Mouse (Mus musculus): Measurements from ENCODE around the gene Lrriq1. TPM values are rescaled to one million over a fixed set of nuclear protein-coding genes. Genes with fewer than 3 reads are reported as not detected.

Lrriq1 gene
- polyA plus RNA-seq, 1 experiment from 2014 or later, result 1.1 TPM

DNA sequence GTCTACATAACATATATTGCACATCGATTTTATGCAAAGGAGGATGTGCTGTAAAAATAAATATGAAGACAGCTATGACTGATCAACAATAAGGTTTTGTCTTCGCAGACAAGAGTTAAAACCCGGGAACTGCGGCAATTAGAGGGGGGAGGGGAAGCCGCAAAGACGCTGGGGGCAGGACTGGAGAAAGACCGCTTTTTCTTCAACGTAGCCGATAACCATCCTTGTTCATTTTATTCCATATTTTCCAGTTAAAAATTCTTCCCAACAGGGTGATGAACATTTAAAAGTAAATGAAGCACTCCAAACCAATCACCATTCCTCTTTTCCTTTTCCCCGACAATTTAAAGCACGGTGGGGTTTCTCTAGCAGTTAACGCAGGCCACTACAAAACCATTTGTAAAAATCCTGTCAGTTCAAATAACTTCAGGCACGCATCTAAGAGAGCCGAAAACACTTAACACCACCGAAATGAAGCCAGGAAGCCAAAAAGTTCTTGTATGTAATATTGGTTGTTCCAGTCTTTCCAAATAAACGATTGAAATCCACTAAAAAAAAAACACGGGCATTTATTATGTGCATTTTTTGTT is 209.4 kb downstream of the Lrriq1 start:
- Histone ChIP-seq H3K36me3 (no peaks in the 10 kb centered on the region), H3K27ac (replicated peaks) (no peak overlapping the region), H3K27me3 (ENCODE audit: low read depth, poor library complexity, severe bottlenecking) (peaks cover 85% of the 10 kb centered on the region), H3K9me3 (replicated peaks) (no peaks in the 10 kb centered on the region), H3K4me3 (peak overlapping the region; percentile 36), H3K4me1 (peaks cover 34% of the 10 kb centered on the region)
- WGBS, result under 1% methylated on average over 17 of the region's 17 CpGs
- peak; percentile 29 for DNase-seq (ENCODE audit: low spot score)

DNA sequence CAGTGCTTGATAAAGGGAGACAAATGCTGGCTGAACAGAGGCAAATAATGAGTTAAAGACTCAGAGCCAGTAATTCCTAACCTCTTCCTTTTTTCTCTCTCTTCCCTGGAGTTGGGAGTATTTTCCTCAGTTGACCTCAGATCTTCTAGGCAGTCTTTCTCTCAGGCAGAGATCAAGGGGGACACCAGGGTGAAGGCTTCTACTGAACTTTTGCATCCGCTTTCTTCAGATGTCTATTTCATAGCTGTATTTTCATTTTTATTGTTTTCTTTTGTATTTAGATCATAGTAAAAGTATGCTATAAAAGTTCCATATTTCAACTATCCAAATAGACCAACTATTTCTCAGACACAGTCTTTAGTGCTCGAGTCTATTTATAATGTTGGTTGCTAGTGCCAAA is 233.6 kb downstream of the Lrriq1 start:
- 85% methylated on average over 2 of the region's 2 CpGs for WGBS
- DNase-seq (ENCODE audit: low spot score), result no peak
- H3K27me3 ChIP-seq (ENCODE audit: low read depth, poor library complexity, severe bottlenecking), result no peaks in the 10 kb centered on the region
- no peak overlapping the region for H3K4me3 ChIP-seq
- H3K27ac ChIP-seq (replicated peaks), result no peak overlapping the region
- no peaks in the 10 kb centered on the region for H3K4me1 ChIP-seq
- no peaks in the 10 kb centered on the region for H3K9me3 ChIP-seq (replicated peaks)
- no peaks in the 10 kb centered on the region for H3K36me3 ChIP-seq

DNA sequence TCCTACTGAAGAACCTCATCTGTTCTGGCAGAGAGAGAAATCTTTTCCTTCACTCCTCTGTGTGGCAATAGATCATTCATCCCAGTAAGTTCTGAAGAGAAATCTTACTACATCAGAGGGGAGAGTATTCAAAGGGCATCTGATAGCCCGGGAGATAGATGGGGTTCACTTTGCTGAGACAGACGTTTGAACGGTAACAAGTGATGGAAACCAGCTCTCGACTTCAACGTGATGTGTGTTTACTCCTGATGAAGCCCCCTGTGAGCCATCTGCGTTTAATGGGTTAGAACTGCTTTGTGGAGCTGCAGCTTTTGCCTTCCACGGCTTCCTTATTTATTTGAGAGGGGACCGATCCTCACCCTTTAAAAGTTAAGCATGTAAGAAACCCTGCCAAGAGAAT is 235.2 kb downstream of the Lrriq1 start:
- Histone ChIP-seq H3K4me1 (no peaks in the 10 kb centered on the region), H3K36me3 (no peaks in the 10 kb centered on the region), H3K9me3 (replicated peaks) (no peaks in the 10 kb centered on the region), H3K27me3 (ENCODE audit: low read depth, poor library complexity, severe bottlenecking) (no peaks in the 10 kb centered on the region), H3K27ac (replicated peaks) (no peak overlapping the region), H3K4me3 (no peak overlapping the region)
- no peak for DNase-seq (ENCODE audit: low spot score)
- WGBS, result 79% methylated on average over 8 of the region's 8 CpGs

DNA sequence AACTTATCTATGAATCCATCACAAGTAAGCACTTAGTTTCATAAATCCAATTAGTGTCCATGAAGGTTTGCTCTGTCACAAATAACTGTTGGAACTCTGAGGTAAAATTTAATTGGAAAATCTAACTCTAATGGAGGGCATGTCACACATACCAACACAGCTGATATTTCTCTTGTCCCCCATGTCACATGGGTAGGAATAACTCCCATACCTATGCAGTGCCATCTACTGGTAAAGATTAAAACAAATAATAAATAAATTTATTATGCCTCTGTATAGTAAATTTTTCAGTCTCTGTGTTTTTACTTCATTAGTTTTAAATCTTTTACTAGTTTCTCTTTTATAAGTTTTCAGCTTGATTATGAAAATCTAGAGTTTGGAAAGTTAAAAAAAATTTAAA is 236.5 kb downstream of the Lrriq1 start:
- Histone ChIP-seq H3K4me3 (no peak overlapping the region), H3K36me3 (no peaks in the 10 kb centered on the region), H3K9me3 (replicated peaks) (no peaks in the 10 kb centered on the region), H3K27me3 (ENCODE audit: low read depth, poor library complexity, severe bottlenecking) (no peaks in the 10 kb centered on the region), H3K4me1 (no peaks in the 10 kb centered on the region), H3K27ac (replicated peaks) (no peak overlapping the region)
- no peak for DNase-seq (ENCODE audit: low spot score)

Other genes with a start within 250 kb of the Lrriq1 start
- gene Alx1, start 206.1 kb downstream of the Lrriq1 start, polyA plus RNA-seq (2016; fragmentation: Nextera tagmentation; extraction: Ambion mirVana), result 8.1 and 9.1 TPM in 2 replicates
- gene Slc6a15, start 131.5 kb upstream of the Lrriq1 start, polyA plus RNA-seq (2016; fragmentation: Nextera tagmentation; extraction: Ambion mirVana), result 7.2 and 8.3 TPM in 2 replicates

All from midbrain, embryonic 10.5 days (tissue).